Mouse (Mus musculus): ENCODE measurements around the gene Slc2a12. TPM values are rescaled to one million over a fixed set of nuclear protein-coding genes. Genes with fewer than 3 reads are reported as not detected.

The Slc2a12 gene
- total and polyA plus RNA-seq, 2 experiments from 2014 or later: 7.9 to 10.0 TPM

DNA sequence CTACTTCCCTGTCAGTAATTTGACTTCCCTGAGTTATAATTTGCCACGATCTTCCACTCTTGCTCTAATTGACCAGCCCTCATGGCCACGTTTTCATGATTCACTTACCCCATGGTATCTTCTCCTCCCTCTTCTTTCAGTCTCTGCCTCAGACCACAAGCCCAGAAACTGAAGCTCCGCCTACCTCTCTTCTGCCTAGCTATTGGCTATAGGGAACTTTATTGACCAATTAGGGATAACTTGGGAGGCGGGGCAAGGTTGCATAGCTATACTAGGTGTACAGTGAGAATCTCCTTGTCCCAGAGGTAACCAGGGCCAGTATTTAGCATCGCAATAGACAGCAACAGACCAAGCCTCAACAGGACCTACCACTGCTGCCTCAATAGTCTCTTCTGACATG lies 31.5 kb upstream of the Slc2a12 start:
- ATAC-seq (no peak), DNase-seq (ENCODE audit: low spot score) (no peak)
- Histone ChIP-seq H3K9ac (replicated peaks; ENCODE audit: low read length) (no peak overlapping the region), H3K4me3 (ENCODE audit: low read length) (no peak overlapping the region), H3K27ac (no peak overlapping the region), H3K9me3 (ENCODE audit: low read length) (no peaks in the 10 kb centered on the region), H3K4me1 (ENCODE audit: insufficient read depth, low read length) (peaks cover 4% of the 10 kb centered on the region; the same call in 1 of the 2 replicates), H3K36me3 (ENCODE audit: insufficient read depth, low read length) (no peaks in the 10 kb centered on the region), H3K4me2 (ENCODE audit: low read depth, low read length) (no peak overlapping the region), H3K27me3 (ENCODE audit: insufficient read depth, low read length) (no peaks in the 10 kb centered on the region)
- WGBS: 84% methylated on average over 5 of the region's 5 CpGs
- no peak for TF ChIP-seq CTCF (IDR thresholded peaks at IDR 0.05; ENCODE audit: low read depth)

DNA sequence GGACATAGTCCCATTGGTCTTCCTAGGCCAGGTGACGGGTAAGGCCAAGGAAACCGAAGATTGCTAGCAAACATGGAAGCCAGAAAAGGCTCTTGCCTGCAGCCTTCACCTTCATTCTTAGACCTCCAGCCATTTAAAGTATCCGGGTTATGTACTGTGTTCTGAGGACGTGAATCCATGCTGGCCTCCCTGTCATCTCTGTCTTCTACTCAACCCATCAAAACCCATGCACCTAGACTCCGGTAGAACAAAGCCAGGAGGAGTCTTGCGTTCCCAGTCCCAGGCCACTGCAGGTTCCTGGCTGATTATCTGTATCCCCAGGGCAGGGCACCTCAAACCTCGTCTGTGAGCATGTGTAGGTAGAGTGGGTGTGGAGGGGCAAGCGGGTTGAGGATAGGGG lies 30.3 kb upstream of the Slc2a12 start:
- no peaks in the 10 kb centered on the region for H3K4me1 ChIP-seq (ENCODE audit: insufficient read depth, low read length)
- no peaks in the 10 kb centered on the region for H3K27me3 ChIP-seq (ENCODE audit: insufficient read depth, low read length)
- no peaks in the 10 kb centered on the region for H3K9me3 ChIP-seq (ENCODE audit: low read length)
- no peak overlapping the region for H3K4me2 ChIP-seq (ENCODE audit: low read depth, low read length)
- TF ChIP-seq CTCF (IDR thresholded peaks at IDR 0.05; ENCODE audit: low read depth): no peak
- H3K4me3 ChIP-seq (ENCODE audit: low read length): no peak overlapping the region
- H3K36me3 ChIP-seq (ENCODE audit: insufficient read depth, low read length): no peaks in the 10 kb centered on the region
- no peak overlapping the region for H3K27ac ChIP-seq
- WGBS: 94% methylated on average over 8 of the region's 8 CpGs
- H3K9ac ChIP-seq (replicated peaks; ENCODE audit: low read length): no peak overlapping the region
- DNase-seq (ENCODE audit: low spot score) (no peak), ATAC-seq (no peak)

DNA sequence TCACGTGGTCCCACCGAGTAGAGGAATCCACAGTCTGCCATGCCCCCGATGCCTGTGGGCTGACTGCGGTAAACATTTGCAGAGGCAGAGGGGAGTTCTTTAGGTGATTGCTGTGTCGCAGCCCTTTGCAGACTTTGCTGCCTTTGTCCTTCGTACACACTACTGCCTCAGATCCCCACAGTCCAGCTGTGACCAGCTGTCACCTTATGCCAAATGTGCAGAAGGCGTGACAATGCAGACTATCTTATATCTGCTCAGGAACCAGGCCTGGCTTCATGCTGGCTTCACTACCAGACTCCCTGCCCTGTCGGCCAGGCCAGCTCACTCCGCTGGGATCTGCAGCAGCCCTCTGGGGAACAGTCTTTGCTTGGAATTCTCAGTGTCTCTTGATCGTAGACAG lies 29.5 kb upstream of the Slc2a12 start:
- Histone ChIP-seq H3K27me3 (ENCODE audit: insufficient read depth, low read length) (no peaks in the 10 kb centered on the region), H3K4me1 (ENCODE audit: insufficient read depth, low read length) (no peaks in the 10 kb centered on the region), H3K9ac (replicated peaks; ENCODE audit: low read length) (no peak overlapping the region), H3K4me3 (ENCODE audit: low read length) (no peak overlapping the region), H3K9me3 (ENCODE audit: low read length) (no peaks in the 10 kb centered on the region), H3K36me3 (ENCODE audit: insufficient read depth, low read length) (no peaks in the 10 kb centered on the region), H3K27ac (no peak overlapping the region), H3K4me2 (ENCODE audit: low read depth, low read length) (no peak overlapping the region)
- TF ChIP-seq CTCF (IDR thresholded peaks at IDR 0.05; ENCODE audit: low read depth): no peak
- WGBS: 32% methylated on average over 10 of the region's 10 CpGs
- ATAC-seq (peak; percentile 70), DNase-seq (ENCODE audit: low spot score) (peak; percentile 12)

- Histone ChIP-seq H3K4me1 (ENCODE audit: insufficient read depth, low read length) (no peaks in the 10 kb centered on the region), H3K27ac (no peak overlapping the region), H3K9me3 (ENCODE audit: low read length) (no peaks in the 10 kb centered on the region), H3K4me2 (ENCODE audit: low read depth, low read length) (no peak overlapping the region), H3K9ac (replicated peaks; ENCODE audit: low read length) (no peak overlapping the region), H3K36me3 (ENCODE audit: insufficient read depth, low read length) (no peaks in the 10 kb centered on the region), H3K27me3 (ENCODE audit: insufficient read depth, low read length) (no peaks in the 10 kb centered on the region), H3K4me3 (ENCODE audit: low read length) (no peak overlapping the region)
- 72% methylated on average over 2 of the region's 2 CpGs for WGBS
- peak; percentile 36 for DNase-seq (ENCODE audit: low spot score)
- peak; percentile 66 for TF ChIP-seq CTCF (IDR thresholded peaks at IDR 0.05; ENCODE audit: low read depth)
- ATAC-seq: no peak
Measured at GRCm38 (mm10) chr10:22618842-22619241, 26.0 kb upstream of the Slc2a12 start.

DNA sequence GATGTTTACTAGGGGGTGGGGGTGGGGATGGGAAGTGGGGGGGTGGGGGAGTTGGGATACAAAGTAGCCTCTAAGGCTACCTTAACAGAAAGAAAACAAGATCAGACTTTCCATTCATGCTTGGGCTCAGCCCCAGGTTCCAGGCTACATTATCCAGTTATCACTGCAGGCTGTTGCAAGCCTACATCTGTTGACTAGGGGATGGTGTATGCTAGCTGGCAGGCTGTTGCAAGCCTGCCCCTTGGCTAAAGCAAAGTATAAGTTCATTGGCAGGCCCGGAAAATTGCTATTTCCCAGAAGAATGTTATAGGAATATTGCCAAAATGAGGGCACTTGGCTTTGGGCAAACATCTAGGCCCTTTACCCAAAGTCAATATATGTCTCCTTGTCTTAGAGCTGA lies 16.0 kb upstream of the Slc2a12 start:
- no peaks in the 10 kb centered on the region for H3K4me1 ChIP-seq (ENCODE audit: insufficient read depth, low read length)
- H3K27me3 ChIP-seq (ENCODE audit: insufficient read depth, low read length): no peaks in the 10 kb centered on the region
- H3K9me3 ChIP-seq (ENCODE audit: low read length): no peaks in the 10 kb centered on the region
- no peak overlapping the region for H3K27ac ChIP-seq
- no peak overlapping the region for H3K4me3 ChIP-seq (ENCODE audit: low read length)
- no peaks in the 10 kb centered on the region for H3K36me3 ChIP-seq (ENCODE audit: insufficient read depth, low read length)
- DNase-seq (ENCODE audit: low spot score) (peak; percentile 46), ATAC-seq (peak; percentile 83)
- H3K9ac ChIP-seq (replicated peaks; ENCODE audit: low read length): no peak overlapping the region
- 42% methylated on average over 1 of the region's 1 CpGs for WGBS
- H3K4me2 ChIP-seq (ENCODE audit: low read depth, low read length): no peak overlapping the region
- no peak for TF ChIP-seq CTCF (IDR thresholded peaks at IDR 0.05; ENCODE audit: low read depth)

DNA sequence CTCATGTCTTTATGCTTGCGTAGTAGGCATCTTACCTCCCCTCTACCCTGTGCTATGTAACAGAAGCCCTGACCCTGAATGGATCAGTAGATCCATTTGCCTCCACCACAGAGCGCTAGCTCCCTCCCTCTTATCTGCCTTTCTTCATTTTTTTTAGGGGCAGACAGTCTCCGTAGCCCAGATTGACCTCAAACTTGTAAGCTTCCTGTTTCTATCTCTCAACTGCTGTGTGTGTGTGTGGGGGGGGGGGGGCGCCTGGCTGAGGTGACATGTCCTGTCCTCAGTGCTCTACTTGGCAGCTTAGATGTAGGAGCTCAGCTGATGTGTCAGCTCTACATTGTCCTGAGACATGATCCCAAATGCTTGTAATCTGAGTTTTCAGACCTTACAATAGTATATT lies 13.7 kb upstream of the Slc2a12 start:
- H3K27me3 ChIP-seq (ENCODE audit: insufficient read depth, low read length): no peaks in the 10 kb centered on the region
- H3K4me2 ChIP-seq (ENCODE audit: low read depth, low read length): no peak overlapping the region
- H3K36me3 ChIP-seq (ENCODE audit: insufficient read depth, low read length): no peaks in the 10 kb centered on the region
- no peaks in the 10 kb centered on the region for H3K9me3 ChIP-seq (ENCODE audit: low read length)
- ATAC-seq (no peak), DNase-seq (ENCODE audit: low spot score) (no peak)
- H3K27ac ChIP-seq: no peak overlapping the region
- WGBS: 73% methylated on average over 4 of the region's 4 CpGs
- no peaks in the 10 kb centered on the region for H3K4me1 ChIP-seq (ENCODE audit: insufficient read depth, low read length)
- no peak for TF ChIP-seq CTCF (IDR thresholded peaks at IDR 0.05; ENCODE audit: low read depth)
- H3K9ac ChIP-seq (replicated peaks; ENCODE audit: low read length): no peak overlapping the region
- H3K4me3 ChIP-seq (ENCODE audit: low read length): no peak overlapping the region

GRCm38 (mm10) chr10:22631528-22631927 lies 13.3 kb upstream of the Slc2a12 start:
- Histone ChIP-seq H3K36me3 (ENCODE audit: insufficient read depth, low read length) (no peaks in the 10 kb centered on the region), H3K9me3 (ENCODE audit: low read length) (no peaks in the 10 kb centered on the region), H3K9ac (replicated peaks; ENCODE audit: low read length) (no peak overlapping the region), H3K27ac (no peak overlapping the region), H3K4me2 (ENCODE audit: low read depth, low read length) (no peak overlapping the region), H3K27me3 (ENCODE audit: insufficient read depth, low read length) (no peaks in the 10 kb centered on the region), H3K4me1 (ENCODE audit: insufficient read depth, low read length) (no peaks in the 10 kb centered on the region), H3K4me3 (ENCODE audit: low read length) (no peak overlapping the region)
- TF ChIP-seq CTCF (IDR thresholded peaks at IDR 0.05; ENCODE audit: low read depth): no peak
- DNase-seq (ENCODE audit: low spot score): no peak
- ATAC-seq: no peak
- 87% methylated on average over 7 of the region's 7 CpGs for WGBS

All from hindbrain, postnatal 0 days (tissue).